Mouse (Mus musculus): ENCODE data around the gene Nt5e. TPM values are rescaled to one million over a fixed set of nuclear protein-coding genes. Genes with fewer than 3 reads are reported as not detected.

Gene Nt5e
- total RNA-seq, 2 experiments from 2014 or later = 2.3 to 3.2 TPM

- no peak for DNase-seq
Measured at GRCm38 (mm10) chr9:88388826-88389225, 61.8 kb downstream of the Nt5e start.

GRCm38 (mm10) chr9:88394852-88395251, 67.9 kb downstream of the Nt5e start:
- DNase-seq = no peak

GRCm38 (mm10) chr9:88398461-88398860, 71.5 kb downstream of the Nt5e start:
- DNase-seq = no peak

- peak; percentile 8 for DNase-seq
Measured at GRCm38 (mm10) chr9:88404088-88404487, 77.1 kb downstream of the Nt5e start.

GRCm38 (mm10) chr9:88404515-88404914, 77.5 kb downstream of the Nt5e start:
- DNase-seq = no peak

GRCm38 (mm10) chr9:88409978-88410377, 83.0 kb downstream of the Nt5e start:
- no peak for DNase-seq

GRCm38 (mm10) chr9:88416752-88417151, 89.8 kb downstream of the Nt5e start:
- DNase-seq = no peak

Other genes starting within 250 kb of the Nt5e start
- 10 to 100 TPM; 12.1 to 12.4 TPM for gene Snx14, start 111.8 kb downstream of the Nt5e start, total RNA-seq (2021)
- gene Gm20537, start 129.4 kb downstream of the Nt5e start, total RNA-seq (2021) = under 1 TPM in 1 of 2 experiments, not detected in 1; 0.51 TPM
- gene Syncrip, start 155.4 kb downstream of the Nt5e start, total RNA-seq (2021) = 10 to 100 TPM; 38.0 to 45.0 TPM
- gene Zfp949, start 220.8 kb downstream of the Nt5e start, total RNA-seq (2021) = 1 to 10 TPM; 6.2 to 6.5 TPM